Mouse (Mus musculus): Measurements from ENCODE around the gene Ager. TPM values are rescaled to one million over a fixed set of nuclear protein-coding genes. Genes with fewer than 3 reads are reported as not detected.
A peak's percentile ranks its signal among the peaks of the same experiment; 100 is the strongest.

Gene Ager
- polyA plus RNA-seq, 1 experiment from 2014 or later, result 1.5 TPM

DNA sequence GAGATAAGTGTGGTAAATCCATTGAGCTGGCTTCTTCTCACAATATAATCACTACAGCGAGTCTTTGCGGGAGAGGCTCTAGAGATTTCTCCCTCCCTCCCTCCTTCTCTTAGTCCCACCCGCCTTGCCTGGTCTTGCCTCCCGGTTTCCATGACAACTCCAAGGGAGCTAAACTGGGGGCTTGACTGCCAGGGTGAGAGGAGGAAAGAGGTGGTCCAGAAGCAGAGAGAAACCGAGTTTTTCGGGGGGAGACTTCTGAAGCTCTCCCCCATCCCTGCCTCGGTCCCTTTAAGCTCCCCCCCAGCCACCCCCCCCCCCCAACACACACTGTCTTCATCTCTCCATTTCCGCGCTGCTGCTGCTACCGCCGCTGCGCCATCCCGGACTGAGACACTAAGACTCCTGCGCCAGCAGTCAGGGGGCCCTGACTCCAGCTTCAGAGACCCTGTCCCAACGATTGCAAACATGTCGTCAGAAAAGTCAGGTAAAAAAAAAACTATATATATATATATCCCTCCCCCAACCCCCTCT is 31.6 kb downstream of the Ager start, which contains the start of gene Prrt1:
Gene Prrt1 (plus strand): TSS at position 313 of the 531 bp plus-strand sequence.
- Histone ChIP-seq H3K27ac (ENCODE audit: low read depth, low read length) (peak within 1 kb of the TSS; percentile 87; the same call in 1 of the 2 replicates), H3K27me3 (replicated peaks; ENCODE audit: control insufficient read depth, insufficient read depth, low read length) (peaks cover 16% of the 10 kb centered on the region), H3K4me3 (ENCODE audit: low read depth, low read length) (peak within 1 kb of the TSS; percentile 66), H3K9ac (ENCODE audit: low read depth, low read length) (peak within 1 kb of the TSS; percentile 65; the same call in 1 of the 2 replicates), H3K36me3 (ENCODE audit: control insufficient read depth, insufficient read depth) (no peaks in the 10 kb centered on the region), H3K4me2 (replicated peaks; ENCODE audit: low read depth) (peak within 1 kb of the TSS; percentile 95), H3K9me3 (ENCODE audit: control insufficient read depth) (no peaks in the 10 kb centered on the region), H3K4me1 (replicated peaks; ENCODE audit: control insufficient read depth, insufficient read depth, low read length) (peaks cover 9% of the 10 kb centered on the region)
- TF ChIP-seq CTCF (IDR thresholded peaks at IDR 0.05; ENCODE audit: low read depth), result no peak
- WGBS, result 28% methylated on average over 16 of the region's 16 CpGs
- ATAC-seq, result no peak

DNA sequence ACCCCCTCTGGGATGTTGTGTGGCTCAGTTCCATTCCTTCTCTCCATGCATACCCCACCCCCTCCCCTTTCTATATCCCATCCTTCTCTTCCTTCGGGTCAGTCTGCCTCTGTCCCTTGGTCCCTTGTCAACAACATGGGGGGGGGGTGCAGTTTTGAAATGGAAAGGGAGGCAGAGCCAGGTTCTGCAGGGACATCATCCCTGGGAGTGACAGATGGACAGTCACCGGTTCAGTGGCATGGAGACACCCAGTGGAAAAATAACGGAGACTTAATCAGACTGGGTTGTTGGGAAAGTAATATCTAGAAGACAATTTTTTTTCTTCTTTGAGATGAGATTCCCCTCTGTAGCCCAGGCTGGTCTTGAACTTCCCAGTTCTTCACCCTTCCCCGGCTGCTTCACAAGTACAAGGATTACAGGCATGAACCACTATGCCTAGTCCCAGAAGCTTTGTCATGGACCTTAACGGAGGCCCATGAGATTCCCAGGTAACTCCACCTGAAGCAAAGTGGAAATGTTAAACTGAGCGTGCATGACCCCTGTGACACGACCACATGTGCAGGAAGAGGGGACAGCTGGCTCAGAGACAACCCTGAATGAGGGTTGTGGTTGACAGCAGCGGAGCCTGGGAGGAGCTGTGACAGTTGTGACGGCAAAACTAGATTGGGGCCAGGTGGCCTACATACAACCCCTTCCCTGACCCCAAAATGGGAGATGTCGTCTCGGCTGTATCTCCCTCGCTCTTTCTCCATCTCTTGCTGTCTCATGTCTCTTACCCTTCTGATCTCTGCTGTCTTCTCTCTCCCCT is 32.3 kb downstream of the Ager start:
- Histone ChIP-seq H3K4me1 (replicated peaks; ENCODE audit: control insufficient read depth, insufficient read depth, low read length) (peaks cover 9% of the 10 kb centered on the region), H3K27ac (ENCODE audit: low read depth, low read length) (no peak overlapping the region), H3K4me3 (ENCODE audit: low read depth, low read length) (peak overlapping the region; percentile 17), H3K9ac (ENCODE audit: low read depth, low read length) (no peak overlapping the region), H3K36me3 (ENCODE audit: control insufficient read depth, insufficient read depth) (no peaks in the 10 kb centered on the region), H3K27me3 (replicated peaks; ENCODE audit: control insufficient read depth, insufficient read depth, low read length) (peaks cover 16% of the 10 kb centered on the region), H3K9me3 (ENCODE audit: control insufficient read depth) (no peaks in the 10 kb centered on the region), H3K4me2 (replicated peaks; ENCODE audit: low read depth) (peak overlapping the region; percentile 95)
- ATAC-seq, result no peak
- 48% methylated on average over 12 of the region's 12 CpGs for WGBS
- TF ChIP-seq CTCF (IDR thresholded peaks at IDR 0.05; ENCODE audit: low read depth), result no peak

DNA sequence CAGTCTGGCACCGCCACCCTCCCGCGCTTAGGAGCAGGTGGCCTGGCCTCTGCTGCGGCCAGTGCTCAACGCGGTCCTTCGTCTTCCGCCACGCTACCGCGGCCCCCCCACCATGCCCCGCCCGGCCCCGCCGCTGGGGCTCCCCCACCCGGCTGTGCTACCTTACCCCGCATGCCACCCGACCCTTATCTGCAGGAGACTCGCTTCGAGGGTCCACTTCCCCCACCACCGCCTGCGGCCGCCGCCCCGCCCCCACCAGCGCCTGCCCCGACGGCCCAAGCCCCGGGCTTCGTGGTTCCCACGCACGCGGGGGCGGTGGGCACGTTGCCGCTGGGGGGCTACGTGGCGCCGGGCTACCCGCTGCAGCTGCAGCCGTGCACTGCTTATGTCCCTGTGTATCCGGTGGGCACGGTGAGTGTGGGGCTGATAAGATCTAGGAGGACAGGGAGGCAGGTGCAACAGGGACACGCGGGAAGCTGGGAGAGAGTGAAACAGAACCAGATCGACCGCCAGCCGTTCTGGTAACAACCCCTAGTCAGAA is 33.2 kb downstream of the Ager start:
- peak overlapping the region; percentile 29 for H3K4me3 ChIP-seq (ENCODE audit: low read depth, low read length)
- ATAC-seq, result no peak
- peak overlapping the region; percentile 34; the same call in 1 of the 2 replicates for H3K9ac ChIP-seq (ENCODE audit: low read depth, low read length)
- no peaks in the 10 kb centered on the region for H3K9me3 ChIP-seq (ENCODE audit: control insufficient read depth)
- peaks cover 9% of the 10 kb centered on the region for H3K4me1 ChIP-seq (replicated peaks; ENCODE audit: control insufficient read depth, insufficient read depth, low read length)
- H3K4me2 ChIP-seq (replicated peaks; ENCODE audit: low read depth), result peak overlapping the region; percentile 61
- H3K27ac ChIP-seq (ENCODE audit: low read depth, low read length), result no peak overlapping the region
- no peaks in the 10 kb centered on the region for H3K36me3 ChIP-seq (ENCODE audit: control insufficient read depth, insufficient read depth)
- 5% methylated on average over 45 of the region's 48 CpGs for WGBS
- no peak for TF ChIP-seq CTCF (IDR thresholded peaks at IDR 0.05; ENCODE audit: low read depth)
- H3K27me3 ChIP-seq (replicated peaks; ENCODE audit: control insufficient read depth, insufficient read depth, low read length), result peaks cover 16% of the 10 kb centered on the region

DNA sequence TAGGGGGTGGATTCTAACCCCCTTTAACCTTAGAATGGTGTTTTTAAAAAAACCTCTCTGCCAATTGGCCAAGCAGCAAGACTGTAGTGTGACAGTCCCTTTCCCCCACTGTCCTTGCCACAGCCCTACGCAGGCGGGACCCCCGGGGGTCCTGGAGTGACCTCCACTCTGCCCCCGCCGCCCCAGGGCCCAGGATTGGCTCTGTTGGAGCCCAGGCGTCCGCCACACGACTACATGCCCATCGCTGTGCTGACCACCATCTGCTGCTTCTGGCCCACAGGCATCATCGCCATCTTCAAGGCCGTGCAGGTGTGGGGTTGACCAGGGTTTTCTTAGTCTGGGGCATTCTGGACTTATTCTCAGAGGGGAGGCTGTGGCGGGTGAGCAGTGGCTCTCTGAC is 34.0 kb downstream of the Ager start:
- ATAC-seq, result no peak
- peaks cover 9% of the 10 kb centered on the region; the same call in 1 of the 2 replicates for H3K4me1 ChIP-seq (replicated peaks; ENCODE audit: control insufficient read depth, insufficient read depth, low read length)
- H3K27me3 ChIP-seq (replicated peaks; ENCODE audit: control insufficient read depth, insufficient read depth, low read length), result peaks cover 16% of the 10 kb centered on the region
- H3K4me3 ChIP-seq (ENCODE audit: low read depth, low read length), result peak overlapping the region; percentile 31
- H3K27ac ChIP-seq (ENCODE audit: low read depth, low read length), result no peak overlapping the region
- 16% methylated on average over 12 of the region's 12 CpGs for WGBS
- peak overlapping the region; percentile 61 for H3K4me2 ChIP-seq (replicated peaks; ENCODE audit: low read depth)
- H3K9me3 ChIP-seq (ENCODE audit: control insufficient read depth), result no peaks in the 10 kb centered on the region
- H3K36me3 ChIP-seq (ENCODE audit: control insufficient read depth, insufficient read depth), result no peaks in the 10 kb centered on the region
- 0 out of 2 replicates have a peak overlapping the region, but pooled peaks have one; percentile 8 for H3K9ac ChIP-seq (ENCODE audit: low read depth, low read length)
- TF ChIP-seq CTCF (IDR thresholded peaks at IDR 0.05; ENCODE audit: low read depth), result no peak

DNA sequence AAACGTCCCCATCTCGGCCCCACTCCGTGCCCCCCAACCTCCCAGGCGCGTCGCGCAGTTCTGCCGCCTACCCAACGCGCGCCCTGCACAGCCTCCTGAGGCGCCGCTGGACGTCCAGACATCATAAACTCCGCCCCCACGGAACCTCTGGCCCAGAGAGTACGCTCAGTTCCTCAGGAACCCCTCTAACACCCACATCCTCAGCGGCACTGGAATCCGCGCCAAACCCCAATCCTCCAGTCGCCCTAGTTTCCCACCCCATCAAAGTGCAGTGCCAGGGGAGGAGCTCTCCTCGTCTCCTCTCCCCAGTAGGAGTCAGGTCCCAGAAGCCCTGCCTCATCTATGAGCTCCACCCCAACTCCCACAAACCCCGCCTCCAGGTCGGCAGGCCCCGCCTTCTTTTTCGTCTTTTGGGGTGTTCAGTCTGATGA is 34.6 kb downstream of the Ager start:
- Histone ChIP-seq H3K4me2 (replicated peaks; ENCODE audit: low read depth) (peak overlapping the region; percentile 61), H3K27ac (ENCODE audit: low read depth, low read length) (no peak overlapping the region), H3K4me3 (ENCODE audit: low read depth, low read length) (peak overlapping the region; percentile 31), H3K27me3 (replicated peaks; ENCODE audit: control insufficient read depth, insufficient read depth, low read length) (peaks cover 16% of the 10 kb centered on the region), H3K4me1 (replicated peaks; ENCODE audit: control insufficient read depth, insufficient read depth, low read length) (peaks cover 9% of the 10 kb centered on the region; the same call in 1 of the 2 replicates), H3K9ac (ENCODE audit: low read depth, low read length) (0 out of 2 replicates have a peak overlapping the region, but pooled peaks have one; percentile 8), H3K9me3 (ENCODE audit: control insufficient read depth) (no peaks in the 10 kb centered on the region), H3K36me3 (ENCODE audit: control insufficient read depth, insufficient read depth) (no peaks in the 10 kb centered on the region)
- 2% methylated on average over 26 of the region's 26 CpGs for WGBS
- peak; percentile 22; the same call in 1 of the 2 replicates for ATAC-seq
- no peak for TF ChIP-seq CTCF (IDR thresholded peaks at IDR 0.05; ENCODE audit: low read depth)

DNA sequence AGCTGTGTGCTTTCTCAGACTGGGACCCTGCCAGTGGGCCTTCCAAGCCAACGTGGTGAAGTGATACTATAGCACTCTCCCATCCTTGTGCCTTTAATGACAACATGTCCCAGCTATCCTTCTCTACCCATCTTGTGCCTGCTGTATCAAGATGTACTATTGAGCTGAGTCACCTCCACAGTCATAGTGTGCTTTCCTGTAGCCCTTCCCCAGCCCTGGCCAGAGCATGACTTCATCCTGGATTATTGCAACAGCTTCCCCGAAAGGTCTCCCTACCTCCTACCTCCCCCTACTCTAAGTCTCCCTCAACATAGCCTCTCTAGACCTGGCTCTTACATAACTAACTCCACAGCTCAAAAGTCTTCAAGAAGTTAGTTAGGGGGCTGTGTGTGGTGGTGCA is 38.0 kb downstream of the Ager start:
- Histone ChIP-seq H3K27me3 (replicated peaks; ENCODE audit: control insufficient read depth, insufficient read depth, low read length) (peaks cover 10% of the 10 kb centered on the region), H3K4me1 (replicated peaks; ENCODE audit: control insufficient read depth, insufficient read depth, low read length) (peaks cover 6% of the 10 kb centered on the region; the same call in 1 of the 2 replicates), H3K9me3 (ENCODE audit: control insufficient read depth) (no peaks in the 10 kb centered on the region), H3K9ac (ENCODE audit: low read depth, low read length) (no peak overlapping the region), H3K4me3 (ENCODE audit: low read depth, low read length) (no peak overlapping the region), H3K4me2 (replicated peaks; ENCODE audit: low read depth) (no peak overlapping the region), H3K36me3 (ENCODE audit: control insufficient read depth, insufficient read depth) (no peaks in the 10 kb centered on the region), H3K27ac (ENCODE audit: low read depth, low read length) (no peak overlapping the region)
- TF ChIP-seq CTCF (IDR thresholded peaks at IDR 0.05; ENCODE audit: low read depth), result no peak
- no peak for ATAC-seq
- 61% methylated on average over 2 of the region's 2 CpGs for WGBS
